Mouse (Mus musculus) retina, postnatal 7 days (tissue): ENCODE results near the gene Olfm4.
A peak's percentile ranks its signal among the peaks of the same experiment; 100 is the strongest.

Experiments
- DNase-seq: peaks from one replicate; pipeline ENCODE4 v3.0.0-alpha.2; 2012; ENCODE audit warnings: low read depth, low spot score

The Olfm4 gene

DNA sequence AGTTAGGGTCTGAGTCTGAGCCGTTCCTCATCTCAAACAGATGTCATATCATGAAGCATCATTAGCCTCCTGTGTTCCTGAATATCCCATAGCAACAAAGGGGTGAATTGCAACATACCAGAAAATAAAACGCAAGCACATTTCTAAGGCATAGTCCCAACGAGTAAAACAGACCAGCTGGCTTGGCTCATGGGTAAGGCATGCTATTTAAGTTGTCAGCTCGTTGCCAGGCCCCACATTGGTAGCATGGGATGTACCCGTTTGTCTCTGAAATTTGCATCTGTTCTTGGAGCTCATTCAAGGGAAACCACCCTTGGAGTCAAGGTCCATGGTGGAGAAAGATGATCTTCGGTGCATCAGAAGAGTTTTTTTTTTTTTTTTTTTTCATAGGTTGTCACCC lies 42.2 kb downstream of the Olfm4 start:
- DNase-seq: no peak

GRCm38 (mm10) chr14:80029297-80030001 lies 45.6 kb downstream of the Olfm4 start:
- no peak for DNase-seq

DNA sequence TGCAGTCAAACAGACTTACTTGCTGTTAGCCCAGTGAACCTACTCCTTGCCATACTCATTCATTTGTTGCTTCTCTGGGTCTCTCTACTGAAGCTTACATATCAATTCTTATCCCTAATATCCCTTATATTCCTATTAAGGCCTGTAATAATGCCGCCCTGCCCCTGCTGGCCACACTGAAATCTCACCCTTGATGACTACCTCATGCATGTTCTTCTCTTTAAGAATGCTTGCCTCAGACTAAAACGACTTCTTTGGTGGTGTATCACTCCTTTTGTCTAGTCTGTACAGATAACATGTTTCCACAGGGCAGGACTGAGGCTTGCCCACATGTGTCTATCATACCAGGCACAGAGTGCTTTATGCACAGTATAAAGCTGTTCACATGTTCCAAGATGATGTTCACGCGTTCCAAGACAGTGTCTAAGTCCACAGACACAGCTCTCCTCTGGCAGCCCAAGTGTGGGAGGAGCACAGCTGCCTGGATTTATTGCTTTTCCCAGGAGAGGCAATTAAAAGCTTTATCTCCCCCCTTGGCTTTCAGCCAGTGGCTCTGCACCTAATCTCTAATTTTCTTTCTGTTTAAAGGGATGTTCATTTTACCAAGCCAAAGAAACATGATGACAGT lies 55.9 kb downstream of the Olfm4 start:
- DNase-seq: peak; percentile 21

GRCm38 (mm10) chr14:80046104-80046734 lies 62.3 kb downstream of the Olfm4 start:
- no peak for DNase-seq

- DNase-seq: no peak
Observed at GRCm38 (mm10) chr14:80047368-80048101, 63.7 kb downstream of the Olfm4 start.

DNA sequence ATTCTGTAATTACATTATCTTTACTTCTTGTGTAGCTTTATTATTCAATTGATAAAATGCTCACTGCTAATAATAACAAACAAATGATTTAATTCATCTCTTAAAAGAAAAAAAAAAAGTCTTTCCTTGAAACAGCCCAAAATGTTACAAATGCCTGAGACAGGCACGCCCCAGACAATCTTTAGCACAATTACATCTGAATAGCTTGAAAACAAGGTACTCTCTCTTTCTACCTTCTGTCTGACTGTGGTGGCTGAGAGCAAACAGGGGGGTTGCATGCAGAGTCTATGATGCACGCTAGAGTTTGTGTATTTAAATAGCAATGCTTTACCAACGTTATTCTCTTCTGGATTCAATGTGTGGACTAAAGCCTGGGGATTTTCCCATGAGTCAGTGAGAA lies 71.8 kb downstream of the Olfm4 start:
- DNase-seq: no peak

GRCm38 (mm10) chr14:80061686-80062085 lies 77.8 kb downstream of the Olfm4 start:
- DNase-seq: no peak

DNA sequence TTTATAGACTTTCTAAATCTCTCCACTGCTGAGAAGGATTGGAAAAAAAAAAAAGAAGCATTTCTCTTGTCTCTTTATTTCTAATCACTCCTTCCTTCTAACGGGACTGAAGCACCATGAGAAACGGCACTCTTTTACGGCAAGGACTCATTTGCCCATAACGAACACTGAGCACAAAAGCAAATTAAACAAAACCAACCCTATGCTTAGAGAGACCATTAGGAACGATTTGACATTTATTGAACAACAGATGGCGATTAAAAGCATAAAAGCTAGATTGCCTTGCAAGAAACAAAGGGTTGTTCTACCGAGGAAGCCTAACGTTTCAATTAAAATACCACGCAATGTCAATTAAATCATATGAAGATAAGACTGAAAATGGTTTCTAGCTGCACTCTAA lies 79.0 kb downstream of the Olfm4 start:
- no peak for DNase-seq

- DNase-seq: no peak
Observed at GRCm38 (mm10) chr14:80070580-80070979, 86.7 kb downstream of the Olfm4 start.
